Mouse (Mus musculus) kidney, adult 2 months (tissue): ENCODE results near the gene Sh3gl2.

Experiments used
- CTCF ChIP-seq: fragments of 200-500 bp; conservative IDR thresholded peaks from 2 replicates; pipeline ENCODE4 v1.5.1; 2011; ENCODE audit warnings: low read depth, mild to moderate bottlenecking, control low read depth, low read length, moderate library complexity, mixed read lengths; ENCODE audit not compliant: insufficient read depth, insufficient read length
- POLR2A ChIP-seq: fragments of 200-500 bp; IDR thresholded peaks from one replicate; pipeline ENCODE4 v1.6.1; 2011; ENCODE audit warnings: low read depth, low read length, control low read depth

DNA sequence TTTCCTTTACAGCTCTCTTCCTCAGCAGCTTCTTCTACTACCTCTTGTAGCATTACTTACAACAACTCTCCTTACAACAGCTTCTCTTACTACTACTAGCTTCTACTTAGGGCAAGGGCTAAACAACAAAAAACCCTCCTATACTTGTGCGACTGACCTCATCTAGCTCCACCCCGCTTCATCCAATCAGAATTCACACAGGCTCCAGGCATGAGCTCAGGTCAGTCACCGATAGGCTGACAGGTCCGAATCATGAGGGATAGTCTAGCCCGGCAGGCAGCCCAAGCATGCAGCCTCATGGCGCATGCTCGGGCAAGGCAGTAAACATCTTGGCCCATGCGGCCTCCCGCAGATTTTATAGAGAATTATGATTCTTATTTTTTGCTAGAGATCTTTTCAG, 78.2 kb downstream of the Sh3gl2 start:
- TF ChIP-seq POLR2A (no peak), CTCF (no peak)
